Mouse (Mus musculus) kidney, embryonic 15.5 days (tissue): ENCODE data around the gene Gdpgp1. TPM values are rescaled to one million over a fixed set of nuclear protein-coding genes. Genes with fewer than 3 reads are reported as not detected.

ENCODE experiments used
- ATAC-seq: fragments of 200-750 bp; cut with Nextera tagmentation; replicated peaks from 2 replicates; pipeline ENCODE4 v1.8.0; 2017; ENCODE audit warnings: moderate TSS enrichment; ENCODE audit not compliant: low FRiP score
- H3K27ac ChIP-seq: fragments of 300-500 bp; sonication (generic); 2 replicates; pipeline ENCODE4 v1.5.1; 2015; ENCODE audit warnings: mild to moderate bottlenecking, inconsistent platforms
- H3K27me3 ChIP-seq: fragments of 300-500 bp; sonication (generic); 2 replicates; pipeline ENCODE4 v1.6.1; 2015; ENCODE audit warnings: inconsistent platforms
- H3K36me3 ChIP-seq: fragments of 300-500 bp; sonication (generic); 2 replicates; pipeline ENCODE4 v1.6.1; 2015; ENCODE audit warnings: inconsistent platforms
- H3K4me1 ChIP-seq: fragments of 300-500 bp; sonication (generic); 2 replicates; pipeline ENCODE4 v1.6.1; 2015; ENCODE audit warnings: inconsistent platforms
- H3K4me2 ChIP-seq: fragments of 300-500 bp; sonication (generic); 2 replicates; pipeline ENCODE4 v1.6.1; 2015; ENCODE audit warnings: moderate library complexity, mild to moderate bottlenecking, inconsistent platforms
- H3K4me3 ChIP-seq: fragments of 300-500 bp; sonication (generic); replicated peaks from 2 replicates; pipeline ENCODE4 v1.5.1; 2015; ENCODE audit warnings: mild to moderate bottlenecking, inconsistent platforms
- H3K9ac ChIP-seq: fragments of 300-500 bp; sonication (generic); 2 replicates; pipeline ENCODE4 v1.6.1; 2015; ENCODE audit warnings: mild to moderate bottlenecking, inconsistent platforms
- H3K9me3 ChIP-seq: fragments of 300-500 bp; sonication (generic); replicated peaks from 2 replicates; pipeline ENCODE4 v1.6.1; 2016; ENCODE audit warnings: inconsistent platforms
- WGBS: fragments of 180-500 bp; shearing (Covaris S2); methylation state at CpG from one replicate; pipeline ENCODE4 v1.1.7; 2015; ENCODE audit warnings: mixed read lengths; 5-methylcytosine and 5-hydroxymethylcytosine counted together
- polyA plus RNA-seq: library from polyadenylated mRNA; unstranded; fragments of >200 nt; fragmentation: Nextera tagmentation; extraction: Ambion mirVana; gene quantifications from 2 replicates; pipeline ENCODE4 v1.2.1, GENCODE M21; 2015

Gdpgp1 gene
- polyA plus RNA-seq = 3.5 and 3.9 TPM in 2 replicates

DNA sequence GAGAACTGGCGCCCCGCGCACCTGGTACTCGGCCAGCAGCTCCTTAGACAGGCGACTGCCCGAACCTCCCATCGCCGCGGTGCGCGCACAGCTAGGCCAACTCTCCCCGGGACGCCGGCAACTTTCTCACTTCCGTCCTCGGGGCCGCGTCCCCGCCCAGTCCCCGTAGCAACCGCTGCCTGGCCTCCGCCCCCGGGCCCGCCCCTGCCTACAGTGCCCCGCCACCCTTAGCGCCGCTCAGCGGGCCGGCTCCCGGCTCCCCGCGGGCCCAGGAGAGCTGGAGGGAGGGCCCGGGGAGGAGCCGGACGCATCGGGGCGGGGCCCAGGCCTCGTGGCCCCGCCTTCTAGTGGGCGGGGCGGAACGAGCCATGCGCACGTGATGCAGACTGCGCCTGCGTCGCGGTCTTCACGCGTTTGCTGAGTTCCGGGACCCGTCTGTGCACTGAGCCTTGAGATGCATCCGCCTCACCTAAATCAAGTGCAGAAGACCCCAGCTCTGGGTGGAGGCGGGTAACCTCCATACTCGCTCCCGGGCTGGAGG lies at the start of gene Gdpgp1, which contains the start of gene Cib1:
Gene Gdpgp1, plus strand, starts transcription at position 377 of the 541 bp plus-strand sequence.
Gene Cib1, minus strand, starts transcription at position 325 of the 541 bp plus-strand sequence.
- Histone ChIP-seq H3K4me1 (peaks cover 34% of the 10 kb centered on the region), H3K9ac (peak within 1 kb of the TSS; percentile 76), H3K4me3 (peak within 1 kb of the TSS; percentile 74), H3K27ac (peak within 1 kb of the TSS; percentile 83), H3K27me3 (no peaks in the 10 kb centered on the region), H3K9me3 (no peaks in the 10 kb centered on the region), H3K4me2 (peak within 1 kb of the TSS; percentile 90), H3K36me3 (peaks cover 9% of the 10 kb centered on the region)
- ATAC-seq = peak; percentile 99
- 1% methylated on average over 56 of the region's 56 CpGs for WGBS

GRCm38 (mm10) chr7:80183466-80183865 lies 49.2 kb upstream of the Gdpgp1 start:
- H3K9me3 ChIP-seq = no peaks in the 10 kb centered on the region
- peaks cover 35% of the 10 kb centered on the region for H3K4me1 ChIP-seq
- no peaks in the 10 kb centered on the region for H3K27me3 ChIP-seq
- no peak overlapping the region for H3K9ac ChIP-seq
- no peak for ATAC-seq
- no peaks in the 10 kb centered on the region for H3K36me3 ChIP-seq
- H3K4me2 ChIP-seq = no peak overlapping the region
- H3K4me3 ChIP-seq = no peak overlapping the region
- H3K27ac ChIP-seq = no peak overlapping the region
- WGBS = 95% methylated on average over 1 of the region's 1 CpGs

- 56% methylated on average over 5 of the region's 5 CpGs for WGBS
- peaks cover 40% of the 10 kb centered on the region for H3K4me1 ChIP-seq
- no peak overlapping the region for H3K27ac ChIP-seq
- H3K36me3 ChIP-seq = no peaks in the 10 kb centered on the region
- no peak overlapping the region for H3K4me3 ChIP-seq
- H3K27me3 ChIP-seq = no peaks in the 10 kb centered on the region
- H3K9ac ChIP-seq = no peak overlapping the region
- H3K4me2 ChIP-seq = no peak overlapping the region
- no peak for ATAC-seq
- H3K9me3 ChIP-seq = no peaks in the 10 kb centered on the region
Observed at GRCm38 (mm10) chr7:80183969-80184368, 48.7 kb upstream of the Gdpgp1 start.

DNA sequence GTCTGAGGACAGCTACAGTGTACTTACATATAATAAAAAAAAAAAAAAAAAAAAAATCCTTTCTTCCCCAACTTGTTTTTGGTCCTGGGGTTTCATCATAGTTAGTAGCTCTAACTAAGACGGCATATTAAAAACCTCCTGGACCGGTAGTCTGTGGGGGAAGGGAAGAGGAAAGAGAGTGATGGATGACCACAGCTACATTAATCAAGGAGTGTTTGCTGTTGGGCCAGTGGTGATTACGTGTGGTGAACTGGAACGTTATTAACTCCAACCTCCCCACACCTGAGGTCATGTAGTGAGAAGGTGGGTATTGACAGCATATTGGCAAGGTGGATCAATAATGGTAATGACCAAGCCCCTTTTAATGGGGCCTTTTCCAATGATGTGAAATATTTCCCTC lies 48.1 kb upstream of the Gdpgp1 start:
- H3K4me1 ChIP-seq = peaks cover 46% of the 10 kb centered on the region
- peak overlapping the region; percentile 67 for H3K27ac ChIP-seq
- 23% methylated on average over 4 of the region's 4 CpGs for WGBS
- H3K4me3 ChIP-seq = no peak overlapping the region
- no peaks in the 10 kb centered on the region for H3K36me3 ChIP-seq
- no peak for ATAC-seq
- H3K9me3 ChIP-seq = no peaks in the 10 kb centered on the region
- no peak overlapping the region for H3K9ac ChIP-seq
- H3K27me3 ChIP-seq = no peaks in the 10 kb centered on the region
- no peak overlapping the region for H3K4me2 ChIP-seq

GRCm38 (mm10) chr7:80184968-80185367 lies 47.7 kb upstream of the Gdpgp1 start:
- Histone ChIP-seq H3K27ac (peak overlapping the region; percentile 67), H3K36me3 (no peaks in the 10 kb centered on the region), H3K4me2 (no peak overlapping the region), H3K9ac (no peak overlapping the region), H3K4me1 (peaks cover 48% of the 10 kb centered on the region), H3K27me3 (no peaks in the 10 kb centered on the region), H3K9me3 (no peaks in the 10 kb centered on the region), H3K4me3 (no peak overlapping the region)
- no peak for ATAC-seq
- WGBS = 59% methylated on average over 6 of the region's 6 CpGs

- no peak overlapping the region for H3K9ac ChIP-seq
- ATAC-seq = peak; percentile 31; the same call in 1 of the 2 replicates
- H3K4me3 ChIP-seq = peak overlapping the region; percentile 59
Observed at GRCm38 (mm10) chr7:80186021-80186420, 46.6 kb upstream of the Gdpgp1 start.

GRCm38 (mm10) chr7:80186531-80187296 lies 46.0 kb upstream of the Gdpgp1 start, which contains the start of gene Sema4b:
Gene Sema4b (plus strand): TSS chr7:80186841.
- no peaks in the 10 kb centered on the region for H3K36me3 ChIP-seq
- H3K27me3 ChIP-seq = no peaks in the 10 kb centered on the region
- H3K4me1 ChIP-seq = peaks cover 60% of the 10 kb centered on the region
- peak; percentile 89 for ATAC-seq
- H3K4me2 ChIP-seq = peak within 1 kb of the TSS; percentile 83
- peak within 1 kb of the TSS; percentile 59 for H3K4me3 ChIP-seq
- H3K9me3 ChIP-seq = no peaks in the 10 kb centered on the region
- peak within 1 kb of the TSS; percentile 57 for H3K9ac ChIP-seq
- peak within 1 kb of the TSS; percentile 95 for H3K27ac ChIP-seq
- under 1% methylated on average over 51 of the region's 51 CpGs for WGBS

More at GRCm38 (mm10) chr7:80186021-80186420, 46.6 kb upstream of the Gdpgp1 start:
- H3K27me3 ChIP-seq = no peaks in the 10 kb centered on the region
- WGBS = 9% methylated on average over 8 of the region's 8 CpGs
- peak overlapping the region; percentile 83 for H3K4me2 ChIP-seq
- peaks cover 57% of the 10 kb centered on the region for H3K4me1 ChIP-seq
- no peaks in the 10 kb centered on the region for H3K9me3 ChIP-seq
- peak overlapping the region; percentile 95 for H3K27ac ChIP-seq
- H3K36me3 ChIP-seq = no peaks in the 10 kb centered on the region

DNA sequence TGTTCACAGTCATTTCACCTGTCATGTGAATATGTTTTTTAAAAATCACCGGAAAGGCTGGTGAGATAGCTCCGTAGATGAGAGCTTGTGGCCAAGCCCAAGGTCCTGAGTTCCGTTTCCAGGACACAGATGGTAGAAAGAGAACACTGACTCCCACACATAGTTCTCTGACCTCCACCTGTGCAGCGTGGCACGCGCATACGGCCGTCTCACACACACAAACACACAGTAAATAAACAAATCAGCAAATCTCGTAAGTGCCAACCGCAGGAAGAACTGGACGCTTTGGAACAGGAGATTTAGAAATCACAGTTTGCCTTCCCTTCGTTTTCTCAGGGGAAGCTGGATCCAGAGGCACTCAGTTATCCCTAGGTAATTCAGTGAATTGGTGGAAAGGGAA lies 45.2 kb upstream of the Gdpgp1 start:
- H3K9ac ChIP-seq = peak overlapping the region; percentile 57
- peaks cover 68% of the 10 kb centered on the region for H3K4me1 ChIP-seq
- peak overlapping the region; percentile 59 for H3K4me3 ChIP-seq
- H3K27me3 ChIP-seq = no peaks in the 10 kb centered on the region
- no peaks in the 10 kb centered on the region for H3K9me3 ChIP-seq
- 46% methylated on average over 12 of the region's 12 CpGs for WGBS
- peak overlapping the region; percentile 83 for H3K4me2 ChIP-seq
- no peak for ATAC-seq
- H3K36me3 ChIP-seq = no peaks in the 10 kb centered on the region
- H3K27ac ChIP-seq = peak overlapping the region; percentile 95

GRCm38 (mm10) chr7:80188579-80189125 lies 44.0 kb upstream of the Gdpgp1 start:
- no peaks in the 10 kb centered on the region for H3K9me3 ChIP-seq
- H3K4me2 ChIP-seq = 0 out of 2 replicates have a peak overlapping the region, but pooled peaks have one; percentile 17
- H3K27me3 ChIP-seq = no peaks in the 10 kb centered on the region
- peaks cover 78% of the 10 kb centered on the region for H3K4me1 ChIP-seq
- WGBS = 72% methylated on average over 2 of the region's 2 CpGs
- no peak overlapping the region for H3K9ac ChIP-seq
- ATAC-seq = no peak
- H3K4me3 ChIP-seq = no peak overlapping the region
- H3K36me3 ChIP-seq = no peaks in the 10 kb centered on the region
- peak overlapping the region; percentile 67 for H3K27ac ChIP-seq

DNA sequence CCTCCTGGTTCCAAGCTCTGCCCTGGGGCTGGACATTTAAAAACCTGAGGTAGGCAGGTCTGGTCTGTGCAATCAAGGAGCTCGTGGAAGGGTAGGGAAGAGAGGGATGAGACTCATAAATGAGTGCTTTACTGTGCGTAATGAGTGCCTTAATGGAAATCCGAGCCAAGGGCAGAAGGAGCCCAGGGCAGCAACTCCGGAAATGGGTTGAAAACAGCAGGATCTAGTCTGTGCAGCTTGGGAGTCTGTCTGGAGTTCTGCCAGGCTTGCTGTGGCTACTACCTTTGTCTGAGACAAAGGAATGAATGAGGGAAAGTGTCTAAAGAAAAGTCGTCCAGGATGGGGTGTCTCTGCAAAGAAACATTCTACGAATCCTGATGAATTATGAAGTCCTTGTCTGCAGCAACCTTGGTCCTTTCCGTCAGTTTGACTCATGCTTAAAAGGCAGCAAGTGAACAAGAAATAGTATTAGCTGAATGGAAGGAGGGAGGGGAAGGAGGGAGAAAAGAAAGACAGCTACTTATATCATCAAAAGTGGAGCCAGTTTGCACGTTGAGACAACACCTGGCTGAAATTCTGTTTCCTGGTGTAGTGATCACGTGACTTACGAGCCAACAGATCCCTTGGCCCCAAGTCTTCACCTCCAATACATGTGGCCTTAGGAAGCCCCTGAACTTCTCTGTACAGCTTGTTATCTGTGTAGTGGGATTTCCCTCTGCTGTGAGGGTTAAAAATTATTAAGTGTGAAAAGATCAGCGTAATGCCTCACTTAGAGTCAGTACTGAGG lies 43.3 kb upstream of the Gdpgp1 start:
- Histone ChIP-seq H3K27ac (peak overlapping the region; percentile 67), H3K36me3 (no peaks in the 10 kb centered on the region), H3K9me3 (no peaks in the 10 kb centered on the region), H3K9ac (no peak overlapping the region), H3K4me2 (peak overlapping the region; percentile 17; the same call in 1 of the 2 replicates), H3K4me1 (peaks cover 83% of the 10 kb centered on the region), H3K4me3 (no peak overlapping the region), H3K27me3 (no peaks in the 10 kb centered on the region)
- 35% methylated on average over 11 of the region's 11 CpGs for WGBS
- ATAC-seq = no peak

- H3K36me3 ChIP-seq = no peaks in the 10 kb centered on the region
- no peak overlapping the region for H3K9ac ChIP-seq
- WGBS = 50% methylated on average over 5 of the region's 5 CpGs
- H3K27ac ChIP-seq = peak overlapping the region; percentile 93
- H3K9me3 ChIP-seq = no peaks in the 10 kb centered on the region
- H3K4me1 ChIP-seq = peaks cover 72% of the 10 kb centered on the region
- no peak overlapping the region for H3K4me3 ChIP-seq
- H3K27me3 ChIP-seq = no peaks in the 10 kb centered on the region
- peak overlapping the region; percentile 63; the same call in 1 of the 2 replicates for H3K4me2 ChIP-seq
- peak; percentile 24; the same call in 1 of the 2 replicates for ATAC-seq
Observed at GRCm38 (mm10) chr7:80191455-80191854, 41.2 kb upstream of the Gdpgp1 start.
